Mouse (Mus musculus): ENCODE results near the gene Rbfox1.

Rbfox1 gene

GRCm38 (mm10) chr16:5992045-5993011, 107.2 kb downstream of the Rbfox1 start:
- no peak for DNase-seq (ENCODE audit: low spot score in 2 of 2)

DNA sequence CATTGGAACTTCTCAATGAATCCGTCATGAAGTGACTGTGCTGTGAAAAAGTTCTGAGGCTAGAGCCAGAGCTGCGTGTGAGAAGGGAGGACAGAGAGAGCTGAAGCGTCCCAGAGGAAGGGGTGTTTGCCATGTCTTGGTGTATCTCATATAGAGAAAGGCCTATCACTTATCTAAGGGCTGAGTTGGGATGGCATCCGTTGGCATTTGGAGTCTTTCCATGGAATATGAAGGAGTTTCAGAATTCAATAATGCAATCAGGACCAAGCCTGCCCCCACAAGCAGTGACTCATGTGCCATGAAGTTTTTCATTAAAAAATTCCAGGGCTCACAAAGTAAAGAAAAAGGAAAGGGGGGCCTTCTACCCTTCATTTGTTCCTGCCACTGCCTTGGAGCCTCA, 112.0 kb downstream of the Rbfox1 start:
- no peak for DNase-seq (ENCODE audit: low spot score in 2 of 2)

- DNase-seq (ENCODE audit: low spot score in 2 of 2): no peak
Observed at GRCm38 (mm10) chr16:5997651-5998050, 112.5 kb downstream of the Rbfox1 start.

DNA sequence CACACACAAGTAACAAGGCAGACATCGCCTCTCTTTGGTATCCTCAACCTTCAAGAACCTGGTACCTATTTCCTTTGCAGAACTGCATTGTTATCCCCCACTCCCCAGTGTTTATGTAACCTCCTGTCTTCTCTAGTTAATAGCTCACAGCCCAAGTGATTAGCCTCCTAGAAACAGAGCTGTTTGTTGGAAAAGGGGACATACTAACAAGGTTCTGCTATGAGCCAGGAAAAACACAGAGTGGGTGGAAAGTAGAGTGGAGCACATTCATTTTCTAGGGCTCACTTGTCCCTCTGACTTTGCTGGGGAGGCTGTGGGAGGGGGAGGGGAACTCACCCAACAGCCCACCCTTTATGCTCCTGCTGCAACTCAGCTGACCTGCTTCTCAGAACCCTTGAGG, 114.9 kb downstream of the Rbfox1 start:
- no peak for DNase-seq (ENCODE audit: low spot score in 2 of 2)

GRCm38 (mm10) chr16:6006996-6007395, 121.8 kb downstream of the Rbfox1 start:
- no peak for DNase-seq (ENCODE audit: low spot score in 2 of 2)

DNA sequence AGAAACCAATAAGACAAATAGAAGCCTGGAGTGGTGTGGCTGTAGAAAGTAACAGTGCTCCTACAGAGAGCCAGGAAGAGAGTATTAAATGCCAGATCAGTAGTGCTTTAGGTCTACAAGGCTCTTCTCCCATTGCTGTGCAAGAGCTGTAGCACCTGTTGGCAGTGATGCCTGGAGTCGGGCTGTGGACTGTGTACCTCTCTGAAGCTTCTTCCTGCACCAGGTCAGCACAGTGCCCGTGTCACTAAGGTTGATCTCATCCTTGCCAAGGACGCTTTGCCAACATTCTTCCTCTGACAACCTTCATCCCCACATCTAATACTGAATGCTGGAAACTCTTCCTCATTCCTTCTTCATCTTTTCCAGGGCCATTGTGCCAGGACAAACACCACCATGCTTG, 127.7 kb downstream of the Rbfox1 start:
- DNase-seq (ENCODE audit: low spot score in 2 of 2): no peak

DNA sequence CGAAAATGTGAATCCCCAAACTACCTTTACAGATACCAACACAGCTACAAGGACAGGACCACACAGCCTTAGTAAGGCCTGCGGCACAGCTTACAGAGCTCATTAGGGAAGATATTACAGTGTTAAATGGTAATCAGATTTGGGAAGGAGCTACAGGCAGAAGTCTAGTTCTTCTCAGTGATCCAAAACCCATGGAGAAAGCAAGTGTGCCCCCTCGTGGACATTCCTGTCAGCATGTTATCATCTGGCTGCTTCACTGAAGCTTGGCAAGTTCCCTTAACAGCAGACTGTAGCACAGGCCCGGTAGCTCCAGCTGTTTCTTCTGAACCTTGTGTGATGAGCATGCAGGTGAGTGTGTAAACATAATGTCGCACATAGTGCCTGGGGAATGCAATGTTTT, 133.5 kb downstream of the Rbfox1 start:
- DNase-seq (ENCODE audit: low spot score in 2 of 2): no peak

GRCm38 (mm10) chr16:6019361-6019760, 134.2 kb downstream of the Rbfox1 start:
- no peak for DNase-seq (ENCODE audit: low spot score in 2 of 2)

GRCm38 (mm10) chr16:6031280-6031679, 146.1 kb downstream of the Rbfox1 start:
- DNase-seq (ENCODE audit: low spot score in 2 of 2): no peak

DNA sequence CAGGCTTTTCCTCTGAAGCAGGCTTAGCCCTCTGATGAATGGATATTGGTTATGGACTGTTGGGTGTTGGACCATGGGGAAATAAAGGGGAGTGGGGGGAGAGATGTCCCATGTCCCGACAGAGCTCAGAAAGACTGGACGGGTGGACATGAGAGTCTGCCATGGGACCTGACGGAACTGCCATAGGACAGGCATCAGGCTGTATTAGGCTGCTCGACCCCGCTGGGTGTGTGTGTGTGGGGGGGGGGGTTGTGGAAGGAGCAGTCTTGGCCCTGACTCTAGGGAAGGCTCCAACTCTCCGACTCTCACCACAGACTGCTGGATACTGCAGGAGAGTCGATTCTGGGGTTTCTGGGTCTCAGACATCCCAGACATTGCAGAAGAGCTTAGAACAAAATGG, 147.4 kb downstream of the Rbfox1 start:
- DNase-seq (ENCODE audit: low spot score in 2 of 2): no peak

DNA sequence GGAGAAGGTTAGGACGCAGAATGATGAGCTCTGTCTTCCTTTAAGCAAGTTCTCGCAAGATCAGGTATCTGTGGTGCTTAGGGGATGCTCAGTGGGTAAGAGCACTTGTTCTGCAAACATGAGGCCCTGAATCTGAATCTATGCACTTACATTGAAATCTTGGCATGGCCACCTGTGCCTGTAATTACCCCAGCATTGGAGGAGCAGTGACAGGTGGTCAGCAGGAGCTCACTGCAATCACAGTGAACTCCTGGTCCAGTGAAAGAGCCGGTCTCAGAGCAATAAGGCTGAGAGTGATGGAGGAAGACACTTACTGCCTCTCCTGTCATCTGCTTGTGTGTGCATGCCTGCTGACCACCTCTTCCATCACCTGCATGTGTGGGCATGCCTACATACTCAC, 149.7 kb downstream of the Rbfox1 start:
- DNase-seq (ENCODE audit: low spot score in 2 of 2): no peak

- DNase-seq (ENCODE audit: low spot score in 2 of 2): no peak
Observed at GRCm38 (mm10) chr16:6037009-6037408, 151.9 kb downstream of the Rbfox1 start.

DNA sequence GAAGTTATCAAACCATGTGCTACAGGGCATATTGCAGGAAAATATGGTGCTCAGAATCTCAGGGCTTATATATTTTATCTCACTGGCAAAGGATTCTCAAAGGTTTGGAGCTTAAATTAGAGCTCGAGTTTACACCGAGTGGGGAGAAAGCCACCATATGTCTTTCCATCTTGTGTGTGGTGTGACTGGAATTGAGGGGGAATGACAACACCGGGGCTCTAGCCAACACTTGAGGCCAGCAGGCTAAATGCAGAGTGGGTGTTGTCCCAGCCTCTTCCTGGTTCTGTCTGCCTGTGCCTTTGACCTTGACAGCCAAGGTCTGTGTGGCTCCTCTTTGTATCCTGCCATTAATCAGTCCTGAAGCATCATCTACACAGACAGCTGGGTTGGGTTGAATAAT, 157.6 kb downstream of the Rbfox1 start:
- no peak for DNase-seq (ENCODE audit: low spot score in 2 of 2)

GRCm38 (mm10) chr16:6048601-6049000, 163.4 kb downstream of the Rbfox1 start:
- DNase-seq (ENCODE audit: low spot score in 2 of 2): no peak

DNA sequence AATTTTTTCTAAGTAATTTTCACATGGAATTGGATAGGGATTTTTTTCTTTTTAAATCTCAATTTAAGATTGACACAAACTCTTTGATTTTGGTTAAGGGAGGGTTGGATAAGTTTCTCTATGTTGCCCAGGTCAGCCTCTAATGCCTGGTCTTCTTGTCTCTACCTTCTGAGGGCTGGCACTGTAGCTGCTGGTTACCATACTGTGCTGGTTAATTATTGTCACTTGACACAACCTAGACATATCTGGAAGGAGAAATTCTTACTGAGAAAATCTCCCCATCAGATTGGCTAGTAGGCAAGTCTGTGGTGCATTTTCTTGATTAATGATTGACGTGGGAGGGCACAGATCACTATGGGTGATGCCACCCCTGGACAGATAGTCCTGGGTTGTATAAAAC, 177.3 kb downstream of the Rbfox1 start:
- DNase-seq (ENCODE audit: low spot score in 2 of 2): no peak

DNA sequence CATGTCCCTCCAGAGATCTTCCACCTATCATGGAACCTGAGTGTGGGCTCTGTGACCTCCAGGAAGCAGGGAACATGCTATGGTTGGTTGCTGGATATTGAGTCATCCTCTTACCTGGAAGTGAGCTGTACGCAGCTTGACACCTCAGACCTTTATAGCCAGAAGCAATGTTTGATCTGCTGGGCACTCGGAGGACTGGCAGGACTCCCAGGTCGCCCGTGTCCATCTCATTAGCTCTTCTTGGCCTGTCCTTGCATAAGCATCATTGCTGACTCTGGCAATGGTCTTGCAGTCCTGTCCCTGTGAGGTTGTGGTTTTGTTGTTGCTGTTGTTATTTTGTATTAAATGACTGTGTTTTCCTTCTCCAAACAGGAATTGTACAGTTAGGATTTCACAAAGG, 180.3 kb downstream of the Rbfox1 start:
- DNase-seq (ENCODE audit: low spot score in 2 of 2): no peak

DNA sequence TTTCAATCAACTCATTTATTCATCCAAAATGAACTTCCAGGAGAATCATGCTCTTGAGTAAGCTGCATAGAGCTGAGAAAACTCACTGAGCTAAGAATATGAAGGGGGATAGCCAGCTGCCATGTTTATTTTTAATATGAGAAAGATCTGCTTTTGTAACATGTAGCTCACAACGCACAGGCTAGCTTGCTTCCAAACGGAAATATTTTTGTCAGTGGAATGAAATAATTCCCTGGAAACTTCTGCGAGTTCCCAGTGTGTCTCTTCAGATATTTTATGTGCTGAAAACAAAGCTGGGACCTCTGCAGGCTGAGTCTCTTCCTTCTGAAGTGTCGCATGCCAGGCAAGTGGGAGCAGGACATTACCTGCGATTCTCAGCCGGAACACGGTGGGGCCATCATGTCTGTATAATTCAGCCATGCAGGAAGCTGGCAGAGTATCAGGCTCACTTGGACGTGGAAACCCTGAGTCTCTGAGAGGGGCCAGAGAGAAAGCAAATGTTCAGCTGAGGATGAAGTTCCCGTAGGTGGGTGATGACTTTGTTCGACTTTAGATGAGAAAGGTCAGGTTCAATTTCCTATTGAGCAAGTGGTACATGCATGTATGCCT, 190.4 kb downstream of the Rbfox1 start:
- no peak for DNase-seq (ENCODE audit: low spot score in 2 of 2)

GRCm38 (mm10) chr16:6079017-6079416, 193.9 kb downstream of the Rbfox1 start:
- no peak for DNase-seq (ENCODE audit: low spot score in 2 of 2)

DNA sequence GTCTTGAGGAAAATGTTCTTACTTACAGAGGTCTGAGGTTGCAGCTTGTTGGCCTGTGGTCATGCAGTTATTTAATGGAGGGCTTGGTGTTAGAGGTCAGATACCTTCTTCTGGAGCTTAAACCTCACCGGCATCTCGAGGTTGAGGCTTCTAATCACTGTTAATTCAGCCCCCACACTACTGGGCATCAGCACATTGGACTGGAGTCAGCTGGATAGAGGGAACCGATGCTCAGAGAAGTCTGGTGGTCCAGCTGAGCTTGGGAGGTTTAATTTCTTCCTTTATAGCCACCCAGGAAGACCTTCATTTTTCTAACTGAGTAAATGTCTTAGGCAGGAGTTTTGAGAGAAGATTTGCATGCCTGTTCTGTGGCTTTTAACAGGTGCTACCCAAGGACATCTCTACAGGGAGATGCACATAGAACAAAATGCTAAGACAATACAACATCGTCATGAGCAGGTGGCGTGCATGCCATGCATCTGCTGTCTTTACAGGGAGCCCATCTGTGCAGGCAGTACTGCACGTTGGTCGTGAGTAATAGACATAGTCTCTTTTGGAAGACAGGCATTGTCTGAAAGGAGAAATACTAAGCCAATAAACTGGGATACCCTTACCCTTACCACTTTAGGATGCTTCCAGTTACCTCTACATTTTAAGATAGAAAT, 199.7 kb downstream of the Rbfox1 start:
- no peak for DNase-seq (ENCODE audit: low spot score in 2 of 2)

DNA sequence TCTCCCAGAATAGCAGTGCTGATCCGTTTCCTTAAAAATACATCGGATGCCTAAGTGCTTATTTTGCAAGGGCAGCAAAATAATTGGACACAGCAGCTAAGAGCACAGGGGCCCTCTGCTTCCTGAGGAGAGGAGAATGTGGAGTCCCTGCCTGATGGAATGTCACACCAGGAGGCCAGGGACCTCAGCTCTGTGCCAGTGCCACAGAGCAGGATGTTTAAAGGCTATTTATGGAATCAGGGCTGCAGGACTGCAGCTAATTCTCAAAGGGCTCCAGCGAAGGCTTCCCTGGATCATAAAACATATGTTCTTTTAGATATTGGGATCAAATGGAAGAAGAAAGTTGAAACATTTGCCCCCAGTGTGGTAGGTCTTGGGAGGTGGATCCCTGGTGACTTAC, 201.0 kb downstream of the Rbfox1 start:
- no peak for DNase-seq (ENCODE audit: low spot score in 2 of 2)

- no peak for DNase-seq (ENCODE audit: low spot score in 2 of 2)
Observed at GRCm38 (mm10) chr16:6091326-6092123, 206.4 kb downstream of the Rbfox1 start.

All from spleen, postnatal 36 days (tissue).